ENCODE assay signal across 34 mouse cellular contexts in genomic region chr1:60936963-60937711, GRCm38 (mm10). TPM values are rescaled to one million over a fixed set of nuclear protein-coding genes. Genes with fewer than 3 reads are reported as not detected.
DNase-seq lines count a peak whose midpoint lies in the region; ATAC-seq lines count a peak whose summit lies in the region.
"Had no signal": no experiment of that assay in that cellular context is flagged by ENCODE, and none has a peak within 500 bp of the region (broad histone marks: within the 10 kb centered on the region; RNA-seq: fewer than 3 reads in every experiment).

No protein-coding gene starts in this region.

- intact Hi-C loops in left cerebral cortex, postnatal 25 days (cut with DNase I) = no loop called here

- H3K36me3 ChIP-seq in splenic B cell, adult 2 months (ENCODE audit: control insufficient read depth, insufficient read depth, low read length, poor library complexity, severe bottlenecking) = no peaks in the 10 kb centered on the region
- H3K36me3 ChIP-seq: embryonic facial prominence, embryonic 13.5 days; forebrain, embryonic 10.5 days; heart, embryonic 10.5 days; heart, embryonic 15.5 days; limb, embryonic 12.5 days; liver, embryonic 15.5 days; midbrain, embryonic 12.5 days; neural tube, embryonic 13.5 days had no signal

- ATAC-seq in activated CD4-positive, CD25-positive, alpha-beta regulatory T cell, adult 4 months = peak; percentile 48
- no peak for ATAC-seq in frontal cortex, adult (ENCODE audit: low TSS enrichment)

- peak; percentile 65 for DNase-seq in CD4-positive, CD25-positive, alpha-beta regulatory T cell, adult 2 months (ENCODE audit: low read depth, low spot score)
- peak; percentile 90 for DNase-seq in induced T-regulatory cell, adult 2 months (ENCODE audit: low read depth)
- DNase-seq in splenic B cell, adult 2 months (ENCODE audit: low read depth, low spot score) = peak; percentile 34
- DNase-seq in frontal cortex, postnatal 25 days (ENCODE audit: low spot score in 2 of 2) = no peak
- DNase-seq in left cerebral cortex, postnatal 25 days (ENCODE audit: low spot score in 2 of 2) = no peak
- DNase-seq: adrenal gland, postnatal 10 days; cerebellum, adult 11-12 months; cerebellum, adult 9-11 months; gastrocnemius, postnatal 10 days; kidney, adult 2 months; kidney, postnatal 4 days; lung, embryonic 14.5 days; thymus, postnatal 25 days had no signal

- H3K27me3 ChIP-seq in splenic B cell, adult 2 months (ENCODE audit: control insufficient read depth, insufficient read depth, low read length, poor library complexity, severe bottlenecking) = no peaks in the 10 kb centered on the region
- H3K27me3 ChIP-seq: embryonic facial prominence, embryonic 13.5 days; heart, embryonic 15.5 days; limb, embryonic 12.5 days; liver, embryonic 15.5 days; megakaryocyte, embryonic 14.5 days; midbrain, embryonic 12.5 days; neural tube, embryonic 13.5 days had no signal

RNA-seq across cellular contexts. Expression of gene Icos, which starts 40.6 kb away (rescaled TPM):
- polyA plus RNA-seq in activated CD4-positive, CD25-positive, alpha-beta regulatory T cell, adult 4 months (2017; shearing (Covaris generic)) = 100 to 1,000 TPM; 474 to 595 TPM
- under 1 TPM in 1 of 2 experiments, not detected in 1; 0.14 TPM for total RNA-seq in left cerebral cortex, postnatal 25 days (2021)
- total RNA-seq: midbrain, postnatal 0 days had no signal
- polyA plus RNA-seq: C2C12; lung, embryonic 14.5 days; neural tube, embryonic 13.5 days had no signal

RNA-seq across cellular contexts. Expression of gene Ctla4, which starts 50.3 kb away (rescaled TPM):
- 100 to 1,000 TPM; 242 to 284 TPM for polyA plus RNA-seq in activated CD4-positive, CD25-positive, alpha-beta regulatory T cell, adult 4 months (2017; shearing (Covaris generic))
- not detected for total RNA-seq in left cerebral cortex, postnatal 25 days (2021)
- total RNA-seq: gastrocnemius, postnatal 10 days; left cerebral cortex, postnatal 10 days; liver, adult 2 months; midbrain, postnatal 0 days had no signal
- polyA plus RNA-seq: C2C12; embryonic facial prominence, embryonic 13.5 days; forebrain, embryonic 10.5 days; forebrain, embryonic 16.5 days; gonadal fat pad, adult 2 months; heart, embryonic 10.5 days; hindbrain, embryonic 14.5 days; intestine, embryonic 14.5 days; kidney, postnatal 0 days; liver, adult 2 months; liver, embryonic 15.5 days; lung, embryonic 14.5 days; midbrain, embryonic 12.5 days; midbrain, postnatal 0 days; neural tube, embryonic 13.5 days; stomach, embryonic 16.5 days had no signal

Comparison
In these comparisons a context has a peak if more than half of its experiments do, and no peak if none do; other contexts are left out.
1. DNase-seq: peak in CD4-positive, CD25-positive, alpha-beta regulatory T cell, adult 2 months (single experiment), induced T-regulatory cell, adult 2 months (single experiment) and splenic B cell, adult 2 months (single experiment); none in frontal cortex, postnatal 25 days (0 of 2) and left cerebral cortex, postnatal 25 days (0 of 2).